Mouse (Mus musculus): ENCODE results near the gene Spib.

Spib gene

DNA sequence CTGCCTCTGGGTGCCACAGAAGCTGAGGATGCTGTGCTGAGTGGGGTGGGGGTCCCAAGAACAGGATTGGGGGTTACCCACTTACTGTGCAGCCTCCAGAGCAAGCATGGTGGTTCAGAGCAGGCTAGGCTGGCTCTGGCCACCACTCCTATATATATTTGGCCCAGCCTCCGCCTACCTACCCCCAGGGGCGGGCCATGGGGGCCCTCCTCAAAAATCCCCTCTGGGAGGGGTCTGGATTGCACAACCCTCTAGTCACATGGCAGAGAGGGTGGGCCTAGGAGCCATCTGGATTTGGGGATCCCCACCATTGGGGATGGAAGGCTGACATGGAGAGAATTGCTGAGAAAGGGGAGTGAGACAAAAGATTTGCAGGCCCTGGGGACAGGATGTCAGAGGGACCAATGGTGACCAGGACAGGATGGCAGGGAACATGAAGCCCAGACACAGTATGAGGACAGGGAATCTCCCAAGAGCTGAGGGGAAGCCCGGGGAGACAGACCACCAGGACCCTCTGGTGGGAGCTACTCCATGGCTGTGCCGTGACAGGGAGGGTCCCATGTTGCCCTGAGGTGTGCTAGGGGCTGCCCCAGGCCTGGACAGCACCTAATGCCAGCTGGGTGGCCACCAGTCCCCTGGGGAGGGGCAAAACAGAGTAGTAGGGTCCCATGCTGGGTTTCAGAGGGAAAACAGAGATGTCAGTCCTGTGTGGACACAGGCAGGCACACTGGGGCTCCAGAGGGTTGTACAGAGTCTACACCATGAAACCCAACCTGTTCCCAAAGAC lies at the start of gene Spib:
Gene Spib, minus strand, starts transcription at position 126 of the 787 bp plus-strand sequence.
- in situ Hi-C loops (cut with MboI, MseI): no loop called here

DNA sequence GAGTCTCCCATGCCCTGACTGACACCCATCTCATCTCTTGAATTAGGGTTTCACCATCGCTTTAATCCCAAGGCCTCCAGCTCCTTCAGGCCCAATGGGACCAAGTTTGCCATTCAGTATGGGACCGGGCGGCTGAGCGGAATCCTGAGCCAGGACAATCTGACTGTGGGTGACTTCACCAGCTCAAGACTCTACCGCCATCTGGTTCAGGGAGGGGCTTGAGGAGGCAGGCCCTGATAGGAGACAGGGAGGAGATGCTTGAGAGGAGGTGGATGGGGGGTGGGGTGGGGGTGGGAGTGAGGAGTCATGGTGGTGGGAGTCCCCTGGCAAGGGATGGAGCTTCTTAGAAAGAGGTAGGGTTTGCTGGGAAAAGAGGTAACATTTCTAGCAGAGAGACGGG lies 49.8 kb upstream of the Spib start:
- in situ Hi-C loops (cut with MboI, MseI): no loop called here

DNA sequence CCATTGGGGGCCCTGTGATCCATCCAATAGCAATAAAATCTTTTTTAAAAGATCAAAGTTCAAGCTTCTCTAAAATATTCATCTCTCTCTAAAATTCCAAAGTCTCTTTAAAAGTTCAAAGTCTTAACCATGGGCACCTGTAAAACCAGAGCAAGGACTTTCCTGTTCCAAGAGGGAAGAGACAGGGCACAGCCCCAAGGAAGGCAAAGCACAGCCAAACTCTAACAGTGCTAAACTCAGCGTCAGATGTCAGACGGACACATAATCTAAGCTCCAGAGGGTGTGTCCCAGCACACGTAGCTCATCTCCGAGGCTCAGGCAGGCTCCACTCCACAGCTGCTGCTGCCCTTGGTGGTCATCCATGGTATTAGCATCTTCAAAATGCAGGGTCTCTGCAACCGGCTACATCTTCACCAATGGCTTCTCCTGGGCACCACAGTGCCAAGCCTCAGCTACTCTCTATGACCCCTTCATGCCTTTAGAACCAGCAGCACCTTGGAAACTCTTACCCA lies 44.5 kb upstream of the Spib start:
- in situ Hi-C loops (cut with MboI, MseI): no loop called here

DNA sequence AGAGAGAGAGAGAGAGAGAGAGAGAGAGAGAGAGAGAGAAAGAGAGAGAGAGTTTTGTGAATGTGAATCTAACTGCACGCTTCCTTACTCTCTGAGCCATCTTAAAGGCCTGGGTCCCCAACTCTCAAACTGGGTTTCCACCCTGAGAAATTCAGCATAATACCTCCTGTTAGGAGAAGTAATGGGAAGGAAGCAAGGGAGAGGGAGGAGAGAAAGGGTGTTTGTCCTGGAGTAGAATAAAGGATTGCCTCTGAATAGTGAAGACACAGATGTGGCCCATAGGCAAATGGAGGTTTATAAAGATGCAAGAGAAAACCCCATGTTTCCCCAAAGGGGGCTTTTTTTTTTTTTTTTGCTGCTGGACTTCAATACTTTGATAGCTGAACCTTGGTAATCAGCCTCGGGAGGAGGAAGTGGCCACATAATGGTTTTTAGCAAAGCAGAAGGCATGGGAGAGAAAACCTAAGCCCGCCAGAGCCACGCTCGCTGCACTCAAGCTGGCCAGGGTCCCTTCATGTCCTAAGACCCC lies 41.1 kb upstream of the Spib start:
- in situ Hi-C loops (cut with MboI, MseI): no loop called here

DNA sequence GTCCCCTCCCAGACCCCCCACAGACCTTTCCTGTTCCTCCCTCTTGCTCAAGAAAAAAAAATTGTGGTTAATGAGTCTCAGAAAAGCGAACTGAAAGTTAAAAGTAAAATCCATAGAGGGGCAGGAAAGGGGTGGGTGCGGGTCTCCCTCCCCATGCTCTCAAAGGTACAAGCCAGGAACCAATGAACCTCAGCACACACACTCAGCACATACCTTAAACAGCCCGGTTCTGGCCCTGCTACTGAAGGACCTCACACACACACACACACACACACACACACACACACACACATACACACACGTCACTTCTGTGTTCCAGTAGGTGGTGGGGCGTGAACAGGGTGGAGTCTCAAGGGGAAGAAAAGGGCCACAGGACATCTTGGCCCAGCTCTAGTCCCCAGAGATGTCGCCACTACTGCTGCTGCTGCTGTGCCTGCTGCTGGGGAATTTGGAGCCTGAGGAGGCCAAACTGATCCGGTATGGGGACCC lies 40.4 kb upstream of the Spib start, which contains the start of gene Napsa:
Gene Napsa, plus strand, starts transcription at position 168 of the 489 bp plus-strand sequence.
- in situ Hi-C loops (cut with MboI, MseI): no loop called here

DNA sequence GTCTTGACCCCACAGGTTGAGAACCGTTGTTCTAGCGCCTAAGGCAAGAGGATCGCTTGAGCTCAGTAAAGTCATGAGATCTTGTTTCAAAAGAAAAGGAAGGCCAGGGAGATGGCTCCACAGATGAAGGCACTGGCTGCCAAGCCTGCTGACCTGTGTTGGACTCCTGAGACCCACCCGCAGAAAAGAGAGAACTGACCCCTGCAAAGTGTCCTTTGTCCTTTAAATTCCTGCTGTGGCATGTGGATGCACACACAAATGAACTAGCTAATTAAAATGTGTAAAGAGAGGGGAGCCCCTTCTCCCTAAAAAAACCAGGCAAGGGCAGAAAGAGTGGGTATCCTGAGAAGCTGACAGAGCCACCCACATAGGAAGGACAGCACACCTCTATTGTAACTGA lies 39.9 kb upstream of the Spib start:
- in situ Hi-C loops (cut with MboI, MseI): no loop called here

DNA sequence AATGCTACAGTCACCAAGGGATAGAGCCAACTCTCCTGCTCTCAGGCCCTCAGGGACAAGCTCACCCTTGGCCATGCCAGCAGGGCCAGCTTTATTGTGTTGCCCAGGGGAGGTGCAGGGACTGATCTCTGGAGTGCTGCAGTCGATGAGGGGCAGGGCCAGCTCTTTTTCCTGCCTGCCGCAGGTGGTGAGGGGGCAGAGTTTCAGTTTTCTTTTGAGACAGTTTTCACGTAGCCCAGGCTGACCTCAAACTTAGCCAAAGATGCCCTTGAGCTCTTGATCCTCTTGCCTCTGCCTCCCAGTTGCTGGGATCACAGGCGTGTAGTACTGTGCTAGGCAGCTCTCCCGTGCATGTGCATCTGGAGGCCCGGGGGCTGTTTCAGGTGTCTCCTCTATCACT lies 39.1 kb upstream of the Spib start:
- in situ Hi-C loops (cut with MboI, MseI): no loop called here

DNA sequence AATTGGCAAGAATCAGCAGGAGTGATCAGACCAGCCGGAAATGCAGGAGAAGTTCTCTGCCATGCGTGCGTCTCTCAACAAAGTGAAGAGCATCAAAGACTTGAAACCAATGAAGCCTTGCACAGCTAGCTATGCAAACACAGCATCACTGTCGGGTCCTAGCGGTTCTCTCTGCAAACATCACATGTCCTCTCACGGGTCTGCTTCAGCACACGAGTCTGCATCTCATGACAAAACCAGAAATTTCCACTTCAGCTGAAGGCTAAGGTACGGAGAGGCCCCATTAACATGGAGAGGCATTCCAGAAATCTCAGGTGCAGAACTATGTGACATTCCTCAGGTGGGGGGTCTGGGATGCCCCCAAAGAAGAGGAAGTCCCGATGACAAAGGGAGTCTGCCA lies 36.9 kb upstream of the Spib start:
- in situ Hi-C loops (cut with MboI, MseI): loop anchor here in 1 of 2 experiments (5.0 kb wide), 1 partner anchor 63 kb away; no protein-coding TSS in a partner anchor

DNA sequence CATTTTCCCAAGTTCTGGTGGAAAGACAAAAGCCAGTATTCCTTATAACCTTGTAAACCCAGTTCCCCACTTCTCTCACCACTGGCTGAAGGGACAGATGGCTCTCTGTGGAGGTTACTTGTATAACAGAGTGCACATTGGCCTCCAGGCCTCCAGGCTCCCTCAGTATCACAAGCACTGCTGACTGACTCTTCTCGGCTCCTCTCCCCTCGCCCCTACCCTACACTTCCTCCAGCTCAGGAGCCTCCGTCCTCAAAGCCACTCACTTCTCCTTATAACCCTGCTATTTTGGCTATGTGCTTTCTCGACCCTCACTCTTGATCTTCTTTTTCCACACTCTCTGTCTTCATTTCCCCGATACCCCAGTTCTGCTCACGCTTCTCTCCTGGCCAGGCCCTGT lies 33.5 kb upstream of the Spib start:
- in situ Hi-C loops (cut with MboI, MseI): loop anchor here in 1 of 2 experiments (5.0 kb wide), 1 partner anchor 67 kb away; no protein-coding TSS in a partner anchor

DNA sequence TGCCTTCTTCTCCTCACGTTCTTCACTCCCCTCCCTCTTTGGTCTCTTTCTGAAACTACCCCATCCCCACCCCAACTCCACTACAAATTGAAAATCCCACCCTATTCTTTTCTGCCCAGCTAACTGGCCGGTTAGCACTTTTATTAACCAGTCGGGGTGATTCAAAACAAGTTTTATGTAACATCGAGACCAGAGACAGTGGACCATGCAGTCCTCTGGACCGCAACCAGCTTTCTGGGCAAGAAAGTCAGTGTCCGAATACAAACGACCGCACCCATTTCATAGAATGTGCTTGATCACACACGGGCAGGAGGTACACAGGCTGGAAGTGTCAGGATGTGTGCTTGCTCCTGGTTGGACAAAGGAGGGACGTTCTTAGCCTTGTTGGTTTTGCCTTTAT lies 32.6 kb upstream of the Spib start:
- in situ Hi-C loops (cut with MboI, MseI): no loop called here

DNA sequence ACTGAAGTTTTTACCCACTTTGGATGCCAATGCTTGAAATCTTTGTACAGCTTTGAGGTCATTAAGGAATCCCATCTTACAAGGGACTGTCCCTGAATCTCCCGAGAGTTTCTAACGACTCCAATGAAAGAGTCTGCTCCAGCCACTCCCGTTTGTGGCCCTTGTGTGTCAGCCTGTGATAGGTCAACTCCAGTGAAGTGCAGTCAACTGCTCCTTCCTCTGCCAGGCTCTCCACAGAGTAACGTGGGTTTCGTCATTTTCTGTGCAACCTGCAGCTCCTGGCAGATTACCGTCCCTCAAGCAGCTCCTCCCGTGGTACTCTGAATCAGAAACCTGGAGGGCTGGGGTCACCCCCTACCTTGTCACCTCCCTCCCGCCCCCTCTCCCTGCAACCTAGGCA lies 31.4 kb upstream of the Spib start:
- in situ Hi-C loops (cut with MboI, MseI): no loop called here

DNA sequence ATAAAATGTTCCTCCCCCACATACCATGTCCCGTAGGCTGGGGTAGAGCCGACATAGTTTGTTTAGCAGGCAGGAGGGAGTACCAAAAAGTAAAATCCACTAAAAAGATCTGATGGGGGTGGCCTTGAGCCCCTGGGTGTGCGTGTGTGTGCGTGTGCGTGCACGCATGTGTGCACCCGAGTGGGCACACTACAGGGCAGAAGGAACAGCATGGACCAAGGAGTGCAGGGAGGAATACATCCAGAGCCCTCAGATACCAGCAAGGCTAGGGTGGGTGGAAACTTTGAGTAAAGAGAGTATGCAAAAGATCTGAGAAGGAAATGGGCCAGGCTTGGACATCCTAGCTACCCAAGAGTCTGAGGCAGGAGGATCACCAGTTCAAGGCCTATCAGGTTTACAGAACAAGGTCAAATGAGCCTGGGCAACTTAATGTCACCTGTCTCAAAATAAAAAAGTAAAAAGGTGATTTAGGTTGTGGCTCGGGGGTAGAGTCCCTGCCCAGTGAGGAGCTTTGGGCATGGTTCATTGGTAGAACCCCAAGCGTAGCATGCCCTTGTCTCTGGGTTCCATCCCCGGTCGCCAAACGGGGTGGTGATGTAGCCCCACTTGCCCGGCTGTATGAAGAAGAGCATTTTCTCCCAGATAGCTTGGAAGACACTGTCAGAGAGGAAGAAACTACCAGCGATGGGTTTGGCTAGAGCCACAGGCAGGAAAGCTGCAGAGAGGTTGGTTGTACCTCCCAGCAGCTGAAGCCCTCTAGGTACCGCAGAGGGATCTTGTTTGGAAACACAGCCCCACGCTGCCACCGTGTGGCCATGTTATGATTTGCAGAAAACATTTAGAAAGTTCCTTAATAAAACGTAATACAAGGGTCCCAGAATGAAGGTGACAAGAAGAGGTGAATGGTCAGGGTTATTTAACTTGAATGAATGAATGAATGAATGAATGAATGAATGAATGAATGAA lies 28.8 kb upstream of the Spib start:
- in situ Hi-C loops (cut with MboI, MseI): no loop called here

DNA sequence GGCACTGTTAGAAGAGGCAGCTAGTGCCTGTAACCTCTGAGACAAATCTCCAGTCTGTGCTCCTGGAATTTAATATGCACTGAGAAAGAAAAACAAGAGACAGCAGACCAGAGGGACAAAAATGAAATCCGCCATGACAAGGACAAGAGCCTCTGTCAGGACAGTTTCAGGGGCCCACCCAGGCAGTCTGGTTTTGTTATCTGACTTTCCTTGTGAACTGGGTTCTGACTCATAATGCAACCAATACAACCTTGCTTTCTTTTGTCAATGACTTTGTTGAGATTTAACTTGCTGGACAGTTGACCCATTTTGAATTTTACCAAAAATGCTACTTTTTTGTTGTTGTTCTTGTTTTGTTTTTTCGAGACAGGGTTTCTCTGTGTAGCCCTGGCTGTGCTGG lies 25.8 kb upstream of the Spib start:
- in situ Hi-C loops (cut with MboI, MseI): no loop called here

DNA sequence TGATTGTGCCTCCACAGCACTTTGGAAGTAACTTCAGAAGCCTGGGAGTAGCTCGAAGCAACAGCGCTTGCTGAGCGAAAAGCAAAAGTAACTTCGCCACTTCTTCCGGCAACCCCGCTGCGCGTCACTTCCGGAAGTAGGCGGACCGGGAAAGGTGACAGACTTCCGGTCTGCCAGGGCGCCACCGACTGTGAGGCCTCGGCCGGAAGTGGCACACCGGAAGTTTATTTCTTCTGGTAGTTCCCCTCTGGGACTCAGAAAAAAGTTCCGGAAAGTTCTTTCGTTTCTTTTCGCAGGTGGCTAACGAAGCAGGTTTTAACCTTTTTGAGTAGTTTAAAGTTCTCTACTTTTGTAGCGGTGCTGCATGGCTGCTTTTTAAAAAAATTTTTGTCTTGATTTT lies 22.0 kb upstream of the Spib start, which contains the start of gene Nr1h2:
Gene Nr1h2, minus strand, starts transcription at position 126 of the 400 bp plus-strand sequence.
- in situ Hi-C loops (cut with MboI, MseI): loop anchor here in 1 of 2 experiments (5.0 kb wide), 2 partner anchors 298 to 628 kb away; partner anchors contain the start of gene Pth2

DNA sequence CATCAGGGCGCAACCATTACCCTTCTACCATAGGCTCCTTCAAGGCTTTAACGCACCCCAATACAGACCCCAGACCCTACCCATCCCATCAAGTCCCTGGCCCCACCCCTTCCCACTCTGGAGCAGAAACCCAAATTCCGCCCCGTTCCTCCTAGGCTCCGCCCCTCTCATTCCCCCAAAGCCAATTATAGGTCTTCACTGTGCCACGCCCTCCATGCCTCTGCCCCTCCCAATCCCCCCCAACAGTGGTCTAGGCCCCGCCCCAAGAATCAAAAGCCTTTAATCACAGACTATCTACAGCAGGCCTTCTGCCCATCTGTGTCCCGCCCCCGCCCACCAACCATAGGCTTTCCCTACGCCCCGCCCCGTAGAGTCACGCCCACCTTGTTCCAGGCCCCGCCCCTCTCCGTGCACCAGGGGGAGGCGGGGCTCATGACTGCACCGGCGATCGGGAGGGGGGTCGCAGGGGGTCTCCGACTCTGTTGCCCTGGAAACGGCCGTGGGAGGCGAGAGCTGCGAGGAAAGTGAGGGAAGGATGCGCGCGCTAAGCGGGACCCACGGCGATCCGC lies 21.4 kb upstream of the Spib start:
- in situ Hi-C loops (cut with MboI, MseI): loop anchor here in 1 of 2 experiments (5.0 kb wide), 2 partner anchors 299 to 629 kb away; partner anchors contain the start of gene Pth2

DNA sequence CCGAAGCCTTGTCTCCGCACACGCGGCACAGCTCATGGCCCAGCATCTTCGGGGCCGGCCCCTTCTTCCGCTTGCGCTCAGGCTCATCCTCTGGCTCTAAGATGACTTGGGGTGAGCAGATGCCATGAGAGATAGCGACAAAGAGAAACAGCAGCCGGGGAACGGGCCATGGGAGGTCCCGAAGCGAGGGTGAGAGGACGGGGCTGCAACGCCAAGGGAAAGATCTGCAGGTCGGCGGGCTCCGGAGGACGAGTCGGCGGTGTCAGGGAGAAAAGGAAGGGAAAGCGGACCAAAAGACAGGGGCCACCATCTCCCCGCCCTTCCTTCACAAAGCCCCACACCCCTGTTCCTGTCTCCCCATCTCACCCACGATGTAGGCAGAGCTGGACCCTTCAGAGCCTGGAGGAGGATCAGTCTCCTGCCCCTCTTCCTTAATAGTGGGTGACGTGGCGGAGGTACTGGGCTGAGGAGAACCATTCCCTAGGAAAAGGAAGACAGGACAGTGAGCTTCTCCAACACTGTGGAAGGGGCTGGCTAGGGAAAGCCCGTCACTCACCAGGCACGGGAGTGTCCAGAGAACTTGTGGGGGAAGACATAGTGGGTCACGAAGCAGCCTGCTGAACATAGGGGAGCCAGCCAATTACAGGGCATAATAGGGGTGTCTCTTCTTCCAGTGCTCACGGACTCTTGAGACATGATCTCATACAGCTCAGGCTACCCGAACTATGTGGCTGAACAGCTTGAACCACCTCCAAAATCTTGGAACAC lies 20.5 kb upstream of the Spib start:
- in situ Hi-C loops (cut with MboI, MseI): loop anchor here in 1 of 2 experiments (5.0 kb wide), 2 partner anchors 300 to 630 kb away; partner anchors contain the start of gene Pth2

DNA sequence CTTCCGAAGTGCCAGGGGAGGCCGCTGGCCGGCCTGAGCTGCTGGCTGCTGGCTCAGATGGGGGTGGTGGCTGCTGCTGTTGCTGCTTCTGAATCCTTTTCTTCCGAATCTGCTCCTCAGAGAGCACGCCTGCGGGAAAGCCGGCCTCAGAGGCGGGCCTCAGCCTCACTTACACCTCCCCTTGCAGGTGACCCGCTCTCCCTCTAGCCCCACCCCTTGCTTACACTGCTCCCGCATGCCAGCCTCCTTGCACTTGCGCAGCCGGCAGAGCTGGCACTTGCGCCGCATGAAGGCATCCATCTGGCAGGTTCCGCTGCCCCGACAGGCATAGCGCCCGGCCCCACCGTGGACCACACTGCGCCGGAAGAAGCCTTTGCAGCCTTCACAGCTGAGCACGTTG lies 19.9 kb upstream of the Spib start:
- in situ Hi-C loops (cut with MboI, MseI): loop anchor here in 1 of 2 experiments (5.0 kb wide), 2 partner anchors 301 to 631 kb away; partner anchors contain the start of gene Pth2

DNA sequence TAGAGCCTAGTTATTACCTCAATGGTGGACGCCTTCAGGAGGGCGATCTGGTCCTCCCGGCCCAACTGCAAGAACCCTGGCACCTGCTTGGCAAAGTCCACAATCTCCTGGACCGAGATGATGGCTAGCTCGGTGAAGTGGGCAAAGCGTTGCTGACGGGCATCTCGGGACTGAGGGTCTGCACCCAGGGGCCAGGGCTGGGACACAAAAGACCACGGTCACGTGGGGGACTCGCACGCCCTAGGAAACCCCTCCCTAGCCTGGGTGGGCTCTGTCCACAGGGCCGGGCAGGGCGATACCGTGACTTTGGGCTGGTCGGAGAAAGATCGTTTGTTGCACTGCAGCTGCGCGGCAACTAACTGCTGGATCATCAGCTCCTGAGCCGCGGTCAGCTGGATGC lies 19.4 kb upstream of the Spib start:
- in situ Hi-C loops (cut with MboI, MseI): loop anchor here in 1 of 2 experiments (5.0 kb wide), 2 partner anchors 301 to 631 kb away; partner anchors contain the start of gene Pth2

DNA sequence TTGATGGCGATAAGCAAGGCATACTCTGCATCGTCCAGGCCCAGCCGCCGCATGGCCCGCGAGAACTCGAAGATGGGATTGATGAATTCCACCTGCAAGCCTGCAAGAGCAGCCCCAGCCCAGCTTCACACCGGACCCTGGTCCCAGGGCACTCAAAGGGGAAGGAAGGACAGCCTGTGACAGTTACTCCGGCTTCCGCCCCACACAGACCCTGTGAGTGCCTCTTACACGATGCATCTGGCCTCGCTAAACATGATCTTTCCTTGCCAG lies 18.5 kb upstream of the Spib start:
- in situ Hi-C loops (cut with MboI, MseI): loop anchor here in 1 of 2 experiments (5.0 kb wide), 2 partner anchors 302 to 632 kb away; partner anchors contain the start of gene Pth2

All from T-helper 17 cell (primary cell).